Mouse (Mus musculus): Measurements from ENCODE around the gene Cdk6.

The Cdk6 gene

GRCm38 (mm10) chr5:3491883-3492282, 150.6 kb downstream of the Cdk6 start:
- DNase-seq, result no peak

DNA sequence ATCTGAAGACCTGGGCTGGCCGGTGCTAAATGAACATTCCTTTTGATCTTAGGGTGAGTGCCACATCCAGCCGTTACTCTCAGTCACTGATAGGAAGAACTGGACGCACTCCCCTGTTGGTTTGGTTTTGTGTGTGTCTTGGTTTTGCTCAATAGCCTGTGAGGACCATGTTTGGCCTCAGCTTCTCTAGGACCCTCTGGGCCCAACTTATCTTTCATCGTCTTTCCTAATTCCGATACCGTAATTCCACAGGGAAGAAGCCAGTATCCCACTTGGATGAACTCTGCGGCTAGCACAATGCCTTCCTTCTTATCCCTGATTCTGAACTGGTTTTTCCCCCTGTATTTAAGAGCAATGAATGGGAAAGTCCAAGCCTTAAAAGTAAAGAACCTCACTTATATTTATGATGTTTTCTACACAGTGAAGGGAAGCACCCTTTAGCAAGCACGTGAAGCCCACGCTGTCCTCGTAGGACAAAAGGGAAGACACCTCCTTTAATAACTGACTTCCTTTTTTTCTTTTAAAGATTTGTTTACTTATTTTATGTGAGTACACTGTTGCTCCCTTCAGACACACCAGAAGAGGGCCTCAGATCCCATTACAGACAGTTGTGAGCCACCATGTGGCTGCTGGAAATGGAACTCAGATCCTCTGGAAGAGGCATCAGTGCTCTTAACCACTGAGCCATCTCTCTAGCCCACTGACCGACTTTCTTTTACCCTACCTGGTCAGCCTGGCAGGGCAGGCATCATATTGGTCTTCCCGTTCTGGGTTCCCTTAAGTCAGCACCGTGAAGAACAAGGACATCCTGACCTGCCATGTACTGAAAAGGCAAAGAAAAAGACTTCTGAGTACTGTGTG, 151.7 kb downstream of the Cdk6 start:
- DNase-seq, result no peak

GRCm38 (mm10) chr5:3493968-3494367, 152.7 kb downstream of the Cdk6 start:
- DNase-seq, result no peak

GRCm38 (mm10) chr5:3494452-3495187, 153.3 kb downstream of the Cdk6 start:
- DNase-seq, result no peak

DNA sequence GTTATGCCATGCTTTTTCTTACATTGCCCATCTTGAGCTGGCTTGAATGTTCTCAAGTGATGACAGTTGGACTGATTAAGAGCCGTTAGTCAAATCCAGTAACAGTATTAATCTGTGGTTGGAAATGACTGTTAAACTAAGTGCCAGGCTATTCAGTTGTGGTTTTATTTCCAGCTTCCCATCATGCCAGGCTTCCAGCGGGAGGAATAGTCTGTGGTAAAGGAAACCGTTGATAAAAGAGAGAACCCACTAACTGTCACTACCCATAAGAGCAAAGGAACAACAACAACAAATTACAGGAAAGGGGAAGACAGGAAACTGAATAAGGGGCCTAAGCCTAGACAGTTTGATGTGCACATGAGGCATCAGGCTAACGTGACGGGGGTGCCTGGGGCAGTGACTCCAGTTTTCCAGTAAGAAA, 156.2 kb downstream of the Cdk6 start:
- no peak for DNase-seq

DNA sequence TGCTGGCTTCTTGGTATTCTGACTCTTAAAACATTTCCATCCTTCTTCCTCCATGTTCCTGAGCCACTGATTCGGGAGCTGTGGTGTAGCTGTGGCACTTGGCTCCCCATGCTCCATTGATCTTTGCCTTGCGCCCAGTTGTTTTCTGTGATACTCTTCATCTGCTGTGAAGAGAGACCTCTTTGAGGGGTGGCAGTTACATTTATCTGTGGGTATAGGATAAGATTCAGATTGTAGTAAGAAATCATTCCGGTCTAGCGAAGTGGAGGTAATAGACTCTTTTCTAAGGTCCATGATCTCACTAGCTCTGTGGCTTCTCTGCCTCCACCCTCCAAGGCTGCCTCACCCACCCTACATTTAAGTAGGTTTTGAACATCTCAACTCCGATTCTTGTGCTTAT, 159.0 kb downstream of the Cdk6 start:
- DNase-seq, result no peak

GRCm38 (mm10) chr5:3500957-3501563, 159.8 kb downstream of the Cdk6 start:
- no peak for DNase-seq

- no peak for DNase-seq
These were observed 160.3 kb downstream of the Cdk6 start for GRCm38 (mm10) chr5:3501564-3502001.

GRCm38 (mm10) chr5:3502610-3503350, 161.5 kb downstream of the Cdk6 start:
- no peak for DNase-seq

DNA sequence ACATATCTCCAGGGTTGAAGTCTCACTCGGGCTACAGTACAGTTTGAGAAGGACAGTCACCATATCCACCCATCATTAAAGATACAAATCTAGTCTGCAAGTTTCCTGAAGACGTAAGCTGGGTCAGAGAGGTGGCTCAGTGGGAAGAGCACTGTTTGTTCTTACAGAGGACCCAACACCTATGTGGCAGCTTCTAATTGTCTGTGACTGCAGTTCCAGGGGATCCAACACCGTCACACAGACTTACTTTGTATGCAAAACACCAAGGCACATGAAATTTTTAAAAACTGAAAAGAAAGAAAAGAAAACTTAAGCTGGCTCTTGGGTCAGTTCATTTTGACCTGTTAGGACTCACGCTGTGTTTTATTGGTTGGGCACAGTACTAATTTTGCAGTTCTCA, 162.1 kb downstream of the Cdk6 start:
- DNase-seq, result no peak

- DNase-seq, result no peak
These were observed 162.6 kb downstream of the Cdk6 start for GRCm38 (mm10) chr5:3503836-3504323.

DNA sequence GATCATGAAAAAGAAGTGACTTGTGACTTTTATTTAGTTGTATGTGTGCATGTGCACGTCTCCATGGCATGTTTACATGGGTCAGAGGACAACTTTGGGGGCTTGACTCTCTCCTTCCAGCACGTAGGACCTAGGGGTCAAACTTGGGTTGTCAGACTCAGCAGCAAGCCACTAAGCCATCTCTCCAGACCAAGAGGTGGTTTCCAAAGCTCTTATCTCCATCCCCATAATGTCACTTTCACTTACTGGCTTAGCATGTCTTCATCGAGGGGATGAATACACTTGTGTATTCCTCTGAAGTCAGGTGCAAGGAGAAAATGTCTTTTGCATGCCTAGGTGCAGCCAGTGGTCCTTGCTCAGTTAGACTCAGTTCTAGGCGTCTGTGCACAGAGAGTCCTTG, 163.2 kb downstream of the Cdk6 start:
- DNase-seq, result no peak

DNA sequence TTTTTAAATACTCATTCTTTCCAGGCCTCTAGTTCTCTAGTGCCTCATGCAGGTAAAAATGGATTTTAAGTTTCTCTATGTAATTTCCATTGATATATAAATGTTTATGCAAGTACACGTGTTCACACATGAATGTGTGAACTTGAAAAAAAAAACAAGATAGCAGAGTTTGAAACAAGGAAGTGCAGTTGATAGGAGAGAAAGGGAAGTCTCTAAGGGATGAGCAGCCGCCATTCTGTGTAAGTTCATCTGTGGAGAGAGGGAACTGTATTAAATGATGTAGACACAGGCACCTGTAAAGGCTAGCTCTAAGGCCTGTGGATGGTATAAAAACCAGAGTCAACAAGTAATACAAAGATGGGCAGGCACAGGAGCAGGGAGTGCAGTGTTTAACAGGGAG, 164.3 kb downstream of the Cdk6 start:
- no peak for DNase-seq

- DNase-seq, result no peak
These were observed 167.4 kb downstream of the Cdk6 start for GRCm38 (mm10) chr5:3508480-3509381.

DNA sequence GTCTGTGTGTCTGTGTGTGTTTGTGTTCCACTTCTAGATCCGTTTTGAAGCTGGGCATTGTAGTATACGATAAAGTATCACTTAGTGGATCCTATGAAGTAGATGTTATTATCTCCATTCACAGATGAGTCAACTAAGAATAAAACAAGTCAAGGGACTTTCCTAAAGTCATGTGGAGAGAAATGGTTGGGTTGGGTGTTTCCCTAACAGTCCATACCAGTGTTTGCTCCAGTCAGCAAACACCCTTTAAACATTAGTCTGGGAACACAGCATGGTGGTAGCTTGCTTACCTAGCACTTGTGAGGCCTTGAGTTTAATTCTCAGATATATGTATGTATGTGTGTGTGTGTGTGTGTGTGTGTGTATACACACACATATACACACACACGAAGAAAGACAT, 168.2 kb downstream of the Cdk6 start:
- DNase-seq, result no peak

- DNase-seq, result no peak
These were observed 170.0 kb downstream of the Cdk6 start for GRCm38 (mm10) chr5:3511097-3511795.

DNA sequence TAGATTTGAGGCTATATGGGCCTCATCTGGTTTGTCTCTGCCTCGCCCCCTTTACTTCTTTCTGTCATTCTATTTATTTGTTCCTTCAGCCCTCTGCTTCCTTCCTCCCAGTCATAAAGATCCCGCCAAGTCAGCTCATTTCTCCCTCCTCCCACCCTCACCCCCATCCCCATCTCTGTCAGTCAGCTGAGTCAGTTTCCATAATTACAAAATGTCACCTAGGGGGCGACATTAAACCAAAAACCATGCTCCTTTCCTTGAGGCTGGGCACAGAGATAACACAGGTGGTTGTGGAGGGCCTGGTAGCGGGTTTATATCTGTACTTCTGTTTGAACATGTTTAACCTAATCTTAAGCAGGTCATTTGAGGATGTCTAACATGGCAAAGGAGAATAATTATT, 171.3 kb downstream of the Cdk6 start:
- no peak for DNase-seq

DNA sequence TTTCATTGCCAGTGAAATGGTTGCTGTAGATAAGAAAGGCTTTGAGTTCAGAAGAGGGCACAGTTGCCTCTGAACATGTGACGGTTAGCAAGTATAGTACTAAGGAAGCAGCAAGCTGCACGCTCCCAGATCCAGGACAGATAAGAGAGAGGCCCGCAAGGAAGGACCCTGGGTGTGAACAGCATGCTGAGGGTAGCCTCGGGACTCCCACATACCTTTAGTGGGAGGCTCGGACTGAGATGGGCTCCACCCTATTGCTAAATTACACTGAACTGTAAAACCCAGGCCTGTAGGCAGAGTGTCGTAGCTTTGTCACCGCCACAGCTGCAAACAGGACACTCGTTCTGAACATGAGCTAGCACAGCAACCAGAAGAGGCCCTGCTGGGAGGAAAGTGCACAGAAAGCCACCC, 173.6 kb downstream of the Cdk6 start:
- DNase-seq, result no peak

- DNase-seq, result no peak
These were observed 174.2 kb downstream of the Cdk6 start for GRCm38 (mm10) chr5:3515477-3515876.

GRCm38 (mm10) chr5:3516481-3517075, 175.3 kb downstream of the Cdk6 start:
- DNase-seq, result no peak

Measured in cerebellum, adult 8-10 months (tissue).